Mouse (Mus musculus): Measurements from ENCODE around the gene Ccnyl1.

- TF ChIP-seq POLR2AphosphoS2 (IDR thresholded peaks at IDR 0.05; ENCODE audit: low read depth, low read length) = no peak
- TF ChIP-seq TCF12 (IDR thresholded peaks at IDR 0.05; ENCODE audit: low read depth, low read length) = no peak
- no peak for TF ChIP-seq POLR2A (IDR thresholded peaks at IDR 0.05; ENCODE audit: low read depth, low read length)
- no peak for TF ChIP-seq EP300 (IDR thresholded peaks at IDR 0.05; ENCODE audit: low read length)
- TF ChIP-seq MAX (IDR thresholded peaks at IDR 0.05; ENCODE audit: low read length) = no peak
- no peak for TF ChIP-seq NRF1 (IDR thresholded peaks at IDR 0.05; ENCODE audit: low read depth, low read length)
- TF ChIP-seq KAT2A (IDR thresholded peaks at IDR 0.05; ENCODE audit: insufficient replicate concordance, low read length) = no peak
- no peak for TF ChIP-seq CTCF (conservative IDR thresholded peaks at IDR 0.05 in 1 of 2, IDR thresholded peaks at IDR 0.05 in 1 of 2; ENCODE audit: low read depth in 2 of 2, low read length in 2 of 2)
These were observed 63.4 kb downstream of the Ccnyl1 start for GRCm38 (mm10) chr1:64753668-64754067.
